Mouse (Mus musculus): ENCODE measurements around the gene Glp2r. TPM values are rescaled to one million over a fixed set of nuclear protein-coding genes. Genes with fewer than 3 reads are reported as not detected.

Gene Glp2r
- total RNA-seq, 2 experiments from 2014 or later, result 0.13 to 0.37 TPM

DNA sequence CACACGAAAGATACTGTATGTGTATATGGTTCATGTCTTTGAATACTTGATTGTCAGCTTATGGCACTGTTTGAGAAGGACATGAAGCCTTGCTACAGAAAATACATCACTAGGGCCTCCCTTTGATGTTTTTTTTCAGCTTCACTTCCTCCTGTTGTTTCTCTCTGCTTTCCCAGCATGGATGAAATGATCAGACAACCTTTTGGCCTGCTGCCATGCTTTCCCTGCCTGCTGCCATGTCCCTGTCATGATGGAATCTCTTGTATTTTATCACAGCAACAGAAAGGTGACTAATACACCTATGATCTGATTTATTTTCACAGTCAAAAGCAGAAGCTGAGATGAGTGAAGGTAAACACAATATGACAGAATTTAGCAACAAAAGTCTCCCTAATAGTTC, 37.2 kb downstream of the Glp2r start:
- intact Hi-C loops (cut with DNase I), result no loop called here
- DNase-seq, result no peak

DNA sequence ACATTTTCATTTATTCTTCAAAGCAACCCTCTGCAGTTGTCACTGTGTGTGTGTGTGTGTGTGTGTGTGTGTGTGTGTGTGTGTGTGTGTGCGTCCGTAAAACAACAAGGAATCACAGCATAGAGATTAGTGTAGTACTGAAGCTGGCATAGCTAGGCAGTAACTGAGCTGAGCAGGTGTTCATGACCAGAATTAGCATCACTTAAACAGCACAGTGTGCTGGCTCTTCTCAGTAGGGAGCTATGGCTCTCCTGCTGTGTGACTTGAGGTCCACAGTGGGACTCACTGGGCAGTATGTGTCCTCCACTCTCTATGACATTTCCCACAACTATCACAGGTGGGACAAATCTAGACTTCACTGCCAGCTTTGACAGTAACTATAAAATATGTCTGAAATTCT, 39.9 kb downstream of the Glp2r start:
- no peak for DNase-seq
- intact Hi-C loops (cut with DNase I), result no loop called here

DNA sequence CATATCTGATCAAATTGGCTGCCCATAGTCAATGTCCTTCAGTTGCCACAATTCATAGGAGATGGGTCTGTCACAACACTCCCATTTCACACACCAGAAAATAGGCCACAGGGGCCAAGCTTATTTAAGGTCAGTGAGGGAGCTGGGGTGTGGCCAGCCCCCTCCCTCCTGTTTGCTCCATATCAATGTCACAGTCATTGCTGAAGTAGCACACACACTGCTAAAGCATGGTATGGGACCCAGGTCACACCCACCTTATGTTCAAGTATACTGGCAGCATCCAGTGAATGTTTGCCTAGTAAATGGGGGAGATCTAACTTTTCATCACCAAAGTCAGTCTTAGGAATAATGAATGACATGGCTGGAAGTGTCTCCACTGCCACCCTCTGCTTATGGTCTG, 42.2 kb downstream of the Glp2r start:
- intact Hi-C loops (cut with DNase I), result no loop called here
- DNase-seq, result no peak

DNA sequence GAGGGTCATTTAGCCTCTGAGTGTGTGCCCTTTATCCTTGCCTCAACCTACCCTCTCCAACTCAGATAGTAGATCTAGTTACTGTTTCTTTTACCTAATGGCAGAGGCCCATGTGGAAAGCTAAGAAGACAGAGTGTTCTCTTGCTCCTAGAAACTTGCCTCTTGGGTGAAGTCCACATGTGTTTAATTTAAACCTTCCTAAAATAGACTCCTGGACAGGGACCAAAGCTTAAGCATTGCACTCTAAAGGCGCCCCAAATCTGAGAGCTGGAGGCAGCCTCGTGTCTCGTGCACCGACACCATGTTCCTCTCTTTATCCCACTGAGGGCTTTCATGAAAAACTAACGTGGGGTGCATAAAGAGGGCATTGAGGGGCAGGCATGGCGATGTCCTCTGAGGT, 43.9 kb downstream of the Glp2r start:
- DNase-seq, result peak in 1 of 2 experiments; percentile 15
- intact Hi-C loops (cut with DNase I), result no loop called here

GRCm38 (mm10) chr11:67723231-67724013, 47.5 kb downstream of the Glp2r start:
- no peak for DNase-seq
- intact Hi-C loops (cut with DNase I), result no loop called here

GRCm38 (mm10) chr11:67722399-67723156, 48.4 kb downstream of the Glp2r start:
- intact Hi-C loops (cut with DNase I), result no loop called here
- no peak for DNase-seq

- intact Hi-C loops (cut with DNase I), result no loop called here
- DNase-seq, result no peak
These were observed 49.5 kb downstream of the Glp2r start for GRCm38 (mm10) chr11:67721485-67721884.

GRCm38 (mm10) chr11:67715382-67715781, 55.6 kb downstream of the Glp2r start:
- intact Hi-C loops (cut with DNase I), result no loop called here
- DNase-seq, result no peak

DNA sequence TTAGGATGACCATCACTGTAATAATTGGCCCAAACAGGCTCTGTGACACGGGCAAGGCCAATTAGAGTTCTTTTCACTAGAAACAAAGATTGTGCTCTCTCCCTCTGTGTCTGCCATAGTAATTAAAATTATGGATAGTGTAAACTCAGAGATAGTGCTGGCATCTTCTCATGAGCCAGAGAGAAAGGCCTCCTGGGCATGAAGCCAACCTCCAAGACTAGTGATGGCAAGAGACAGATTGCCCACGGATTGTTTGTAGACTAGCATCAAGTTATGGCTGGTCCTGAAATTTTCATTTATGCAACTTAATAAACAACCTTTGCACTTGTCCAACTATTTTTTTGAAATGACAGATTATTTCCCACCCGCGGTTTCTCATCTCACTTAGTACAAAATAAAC, 58.0 kb downstream of the Glp2r start:
- DNase-seq, result no peak
- intact Hi-C loops (cut with DNase I), result no loop called here

- no peak for DNase-seq
- intact Hi-C loops (cut with DNase I), result no loop called here
These were observed 76.1 kb downstream of the Glp2r start, which contains the start of gene Rcvrn for GRCm38 (mm10) chr11:67694703-67695376. Gene Rcvrn, plus strand, starts transcription at chr11:67695326.

DNA sequence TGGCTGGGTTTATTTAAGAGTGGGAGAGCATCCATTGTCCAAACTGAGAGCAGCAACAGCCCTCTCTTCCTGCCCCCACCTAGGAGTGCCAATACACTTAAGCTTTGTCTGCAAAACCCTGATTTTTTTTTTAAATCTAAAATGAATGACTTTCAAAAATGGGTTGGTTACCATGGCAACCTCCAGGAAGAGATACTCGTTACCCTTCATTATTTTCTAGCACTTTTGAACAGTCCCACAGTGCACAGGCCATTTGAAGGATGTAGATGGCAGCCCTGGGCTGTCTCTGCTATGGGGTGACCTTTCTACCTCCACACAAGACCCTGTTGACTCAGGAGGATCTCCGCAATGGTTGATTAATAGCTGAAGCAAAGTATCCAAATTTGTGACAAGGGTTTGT, 84.8 kb downstream of the Glp2r start:
- intact Hi-C loops (cut with DNase I), result no loop called here
- no peak for DNase-seq

- intact Hi-C loops (cut with DNase I), result no loop called here
These were observed 89.1 kb downstream of the Glp2r start for GRCm38 (mm10) chr11:67681871-67682270.

GRCm38 (mm10) chr11:67679930-67680329, 91.0 kb downstream of the Glp2r start:
- no peak for DNase-seq
- intact Hi-C loops (cut with DNase I), result loop anchor here (10.0 kb wide), 1 partner anchor 305 kb away; no protein-coding TSS in a partner anchor

More at GRCm38 (mm10) chr11:67681871-67682270, 89.1 kb downstream of the Glp2r start:
- DNase-seq, result no peak

DNA sequence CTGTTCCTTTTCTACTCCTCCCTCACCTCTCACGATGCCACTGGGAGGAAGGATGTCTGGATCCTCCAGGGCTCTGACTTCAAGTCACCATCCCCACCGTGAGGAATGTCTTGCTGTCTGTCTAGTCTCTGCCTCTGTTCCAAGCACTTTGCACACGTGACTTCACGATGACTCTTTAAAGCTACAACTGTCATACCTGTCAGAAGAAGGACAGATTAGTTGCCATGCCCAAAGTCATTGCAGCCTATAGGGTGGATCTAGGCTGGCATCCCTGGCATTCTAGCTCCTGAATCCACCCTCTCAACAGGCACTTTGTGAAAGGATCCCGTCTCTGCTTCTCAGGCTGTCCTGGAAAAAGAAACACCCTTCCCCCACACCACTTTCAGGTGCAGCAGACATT, 91.7 kb downstream of the Glp2r start:
- intact Hi-C loops (cut with DNase I), result loop anchor here (10.0 kb wide), 1 partner anchor 304 kb away; no protein-coding TSS in a partner anchor
- no peak for DNase-seq

DNA sequence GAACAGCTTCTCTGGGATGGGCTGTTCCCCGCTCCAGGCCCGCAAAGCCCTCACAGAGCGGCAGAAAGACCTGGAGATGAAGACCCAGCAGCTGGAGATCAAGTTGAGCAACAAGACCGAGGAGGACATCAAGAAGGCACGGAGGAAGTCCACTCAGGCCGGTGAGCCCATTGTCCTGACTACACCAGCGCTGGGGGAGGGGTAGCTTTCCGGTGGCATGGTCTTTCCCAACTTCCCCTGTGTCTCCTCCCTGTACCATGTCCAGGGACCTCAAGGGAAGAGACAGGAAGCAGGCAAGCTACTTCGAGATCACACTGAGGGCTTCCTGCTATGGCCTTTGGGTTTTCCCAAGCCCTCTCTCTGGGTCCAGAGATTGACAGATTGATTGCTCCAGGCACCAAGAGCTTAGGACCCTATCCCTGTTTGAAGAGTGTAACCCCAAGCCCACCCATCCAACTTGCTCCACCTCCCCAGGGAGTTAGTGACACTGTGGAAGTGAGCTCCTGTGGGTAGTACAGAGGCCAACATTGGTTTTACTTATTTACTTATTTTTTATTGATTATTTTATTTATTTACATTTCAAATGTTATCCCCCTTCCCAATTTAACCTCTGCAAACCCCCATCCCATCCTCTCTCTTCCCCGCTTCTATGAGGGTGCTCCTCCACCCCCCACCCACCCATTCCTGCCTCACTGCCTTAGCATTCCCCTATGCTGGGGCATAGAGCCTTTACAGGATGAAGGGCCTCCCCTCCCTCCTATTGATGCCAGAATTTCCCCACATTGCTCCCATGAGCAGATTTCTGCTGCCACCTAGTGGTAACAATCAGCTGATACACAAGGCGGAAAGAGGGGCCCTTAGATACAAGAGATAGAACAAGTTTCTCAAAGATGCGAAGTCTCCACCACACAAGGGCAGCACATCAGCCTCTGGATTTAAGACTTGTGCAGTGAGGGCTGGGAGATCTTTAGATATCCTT, 95.1 kb downstream of the Glp2r start:
- DNase-seq, result no peak
- intact Hi-C loops (cut with DNase I), result loop anchor here (2.0 to 10.0 kb wide), 2 partner anchors 19 to 301 kb away; no protein-coding TSS in a partner anchor

DNA sequence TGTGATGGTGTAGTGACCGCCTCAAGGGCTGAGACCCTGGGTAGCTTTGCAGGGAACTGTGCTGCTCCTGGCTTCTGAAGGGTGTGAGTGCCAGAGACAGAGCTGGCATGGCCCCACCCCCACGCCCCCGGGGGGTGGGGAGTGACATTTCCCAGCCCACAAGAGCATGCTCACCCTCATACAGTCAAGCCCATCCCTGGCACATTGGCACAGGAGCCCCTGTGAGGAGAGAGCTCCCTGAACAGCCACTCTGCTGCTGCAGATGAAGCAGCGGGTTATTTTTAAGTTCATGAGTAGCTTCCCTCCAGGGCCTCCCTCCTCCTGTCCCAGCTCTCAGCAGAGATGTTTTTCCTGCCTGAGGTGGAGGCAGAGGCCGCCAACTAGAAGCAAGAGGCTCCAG, 98.8 kb downstream of the Glp2r start:
- DNase-seq, result no peak
- intact Hi-C loops (cut with DNase I), result loop anchor here (10.0 kb wide), 1 partner anchor 297 kb away; no protein-coding TSS in a partner anchor

DNA sequence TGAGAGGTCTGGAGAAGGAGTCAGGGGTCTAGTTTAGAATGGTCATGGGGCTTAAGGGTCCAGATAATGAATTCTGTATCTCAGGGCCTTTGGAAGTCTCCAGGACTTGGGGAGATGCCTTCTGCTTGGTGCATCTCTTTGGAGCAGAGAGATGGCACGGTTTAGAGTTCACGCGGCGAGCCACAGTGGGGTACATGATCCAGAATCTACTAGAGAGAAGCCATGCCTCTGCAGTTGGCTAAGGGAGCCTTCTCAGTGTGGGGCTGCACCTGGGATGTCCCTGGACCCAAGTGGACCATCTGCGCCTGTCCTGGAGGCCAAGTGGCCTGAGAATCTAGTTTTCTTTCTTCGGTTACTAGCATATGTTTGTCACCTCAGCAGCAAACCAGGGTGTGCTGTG, 100.9 kb downstream of the Glp2r start:
- intact Hi-C loops (cut with DNase I), result loop anchor here (10.0 kb wide), 1 partner anchor 295 kb away; no protein-coding TSS in a partner anchor
- no peak for DNase-seq

- intact Hi-C loops (cut with DNase I), result no loop called here
- DNase-seq, result no peak
These were observed 102.4 kb downstream of the Glp2r start for GRCm38 (mm10) chr11:67668460-67669007.

Data from gastrocnemius, postnatal 36 days (tissue).